Mouse (Mus musculus): Measurements from ENCODE around the gene Retn. TPM values are rescaled to one million over a fixed set of nuclear protein-coding genes. Genes with fewer than 3 reads are reported as not detected.

Retn gene
- polyA plus RNA-seq, 1 experiment, result 0.46 TPM

- Histone ChIP-seq H3K27me3 (ENCODE audit: control insufficient read depth, insufficient read depth, low read length) (no peaks in the 10 kb centered on the region), H3K4me3 (replicated peaks; ENCODE audit: insufficient read depth, low read depth, low read length) (no peak within 1 kb of the TSS), H3K27ac (ENCODE audit: insufficient read depth, low read length) (no peak within 1 kb of the TSS), H3K4me1 (ENCODE audit: control insufficient read depth, insufficient read depth, low read length) (no peaks in the 10 kb centered on the region)
- TF ChIP-seq POLR2A (IDR thresholded peaks at IDR 0.05; ENCODE audit: borderline replicate concordance, insufficient read depth, low read length), result no peak
- no peak for TF ChIP-seq CTCF (IDR thresholded peaks at IDR 0.05; ENCODE audit: borderline replicate concordance, insufficient read depth, low read depth, low read length)
- no peak for DNase-seq
- WGBS, result 68% methylated on average over 6 of the region's 6 CpGs
Measured at GRCm38 (mm10) chr8:3665507-3665906, 9.9 kb downstream of the Retn start, which contains the start of gene Mcemp1. Gene Mcemp1 (plus strand): TSS chr8:3665754.

GRCm38 (mm10) chr8:3670388-3670787, 14.8 kb downstream of the Retn start:
- DNase-seq, result no peak
- Histone ChIP-seq H3K27me3 (ENCODE audit: control insufficient read depth, insufficient read depth, low read length) (no peaks in the 10 kb centered on the region), H3K4me3 (replicated peaks; ENCODE audit: insufficient read depth, low read depth, low read length) (no peak overlapping the region), H3K4me1 (ENCODE audit: control insufficient read depth, insufficient read depth, low read length) (no peaks in the 10 kb centered on the region), H3K27ac (ENCODE audit: insufficient read depth, low read length) (no peak overlapping the region)
- TF ChIP-seq POLR2A (IDR thresholded peaks at IDR 0.05; ENCODE audit: borderline replicate concordance, insufficient read depth, low read length), result no peak
- 81% methylated on average over 2 of the region's 2 CpGs for WGBS

GRCm38 (mm10) chr8:3671980-3672491, 16.5 kb downstream of the Retn start, which contains the start of gene Fcor:
Gene Fcor (minus strand): TSS chr8:3672362.
- TF ChIP-seq POLR2A (IDR thresholded peaks at IDR 0.05; ENCODE audit: borderline replicate concordance, insufficient read depth, low read length) (peak; percentile 65; the same call in 1 of the 2 replicates), CTCF (IDR thresholded peaks at IDR 0.05; ENCODE audit: borderline replicate concordance, insufficient read depth, low read depth, low read length) (peak; percentile 95)
- H3K27me3 ChIP-seq (ENCODE audit: control insufficient read depth, insufficient read depth, low read length), result no peaks in the 10 kb centered on the region
- H3K4me1 ChIP-seq (ENCODE audit: control insufficient read depth, insufficient read depth, low read length), result no peaks in the 10 kb centered on the region
- under 1% methylated on average over 23 of the region's 23 CpGs for WGBS
- H3K4me3 ChIP-seq (replicated peaks; ENCODE audit: insufficient read depth, low read depth, low read length), result peak within 1 kb of the TSS; percentile 74
- peak; percentile 88 to 93 for DNase-seq
- H3K27ac ChIP-seq (ENCODE audit: insufficient read depth, low read length), result peak within 1 kb of the TSS; percentile 60

- Histone ChIP-seq H3K27me3 (ENCODE audit: control insufficient read depth, insufficient read depth, low read length) (no peaks in the 10 kb centered on the region), H3K4me1 (ENCODE audit: control insufficient read depth, insufficient read depth, low read length) (peaks cover 7% of the 10 kb centered on the region), H3K4me3 (replicated peaks; ENCODE audit: insufficient read depth, low read depth, low read length) (no peak overlapping the region), H3K27ac (ENCODE audit: insufficient read depth, low read length) (no peak overlapping the region)
- whole genome bisulfite sequencing, result 66% methylated on average over 3 of the region's 3 CpGs
- DNase-seq, result no peak
- no peak for TF ChIP-seq POLR2A (IDR thresholded peaks at IDR 0.05; ENCODE audit: borderline replicate concordance, insufficient read depth, low read length)
- no peak for TF ChIP-seq CTCF (IDR thresholded peaks at IDR 0.05; ENCODE audit: borderline replicate concordance, insufficient read depth, low read depth, low read length)
Measured at GRCm38 (mm10) chr8:3674671-3675070, 19.1 kb downstream of the Retn start.

- WGBS, result under 1% methylated on average over 61 of the region's 61 CpGs
- TF ChIP-seq POLR2A (IDR thresholded peaks at IDR 0.05; ENCODE audit: borderline replicate concordance, insufficient read depth, low read length) (peak; percentile 85; the same call in 1 of the 2 replicates), CTCF (IDR thresholded peaks at IDR 0.05; ENCODE audit: borderline replicate concordance, insufficient read depth, low read depth, low read length) (peak; percentile 93)
- peak; percentile 94 to 97 for DNase-seq
- Histone ChIP-seq H3K4me1 (ENCODE audit: control insufficient read depth, insufficient read depth, low read length) (peaks cover 10% of the 10 kb centered on the region), H3K27me3 (ENCODE audit: control insufficient read depth, insufficient read depth, low read length) (no peaks in the 10 kb centered on the region), H3K4me3 (replicated peaks; ENCODE audit: insufficient read depth, low read depth, low read length) (peak within 1 kb of the TSS; percentile 89), H3K27ac (ENCODE audit: insufficient read depth, low read length) (peak within 1 kb of the TSS; percentile 78)
Measured at GRCm38 (mm10) chr8:3676131-3676992, 20.8 kb downstream of the Retn start, which contains the start of gene Trappc5. Gene Trappc5 (plus strand): TSS chr8:3676299.

GRCm38 (mm10) chr8:3676993-3677579, 21.5 kb downstream of the Retn start:
- Histone ChIP-seq H3K4me1 (ENCODE audit: control insufficient read depth, insufficient read depth, low read length) (peaks cover 12% of the 10 kb centered on the region), H3K27me3 (ENCODE audit: control insufficient read depth, insufficient read depth, low read length) (no peaks in the 10 kb centered on the region), H3K27ac (ENCODE audit: insufficient read depth, low read length) (peak overlapping the region; percentile 78; the same call in 1 of the 2 replicates), H3K4me3 (replicated peaks; ENCODE audit: insufficient read depth, low read depth, low read length) (peak overlapping the region; percentile 89)
- TF ChIP-seq CTCF (IDR thresholded peaks at IDR 0.05; ENCODE audit: borderline replicate concordance, insufficient read depth, low read depth, low read length) (no peak), POLR2A (IDR thresholded peaks at IDR 0.05; ENCODE audit: borderline replicate concordance, insufficient read depth, low read length) (no peak)
- no peak for DNase-seq
- WGBS, result under 1% methylated on average over 15 of the region's 15 CpGs

GRCm38 (mm10) chr8:3678831-3679230, 23.3 kb downstream of the Retn start:
- Histone ChIP-seq H3K27ac (ENCODE audit: insufficient read depth, low read length) (peak overlapping the region; percentile 5; the same call in 1 of the 2 replicates), H3K4me3 (replicated peaks; ENCODE audit: insufficient read depth, low read depth, low read length) (peak overlapping the region; percentile 57), H3K27me3 (ENCODE audit: control insufficient read depth, insufficient read depth, low read length) (no peaks in the 10 kb centered on the region), H3K4me1 (ENCODE audit: control insufficient read depth, insufficient read depth, low read length) (peaks cover 26% of the 10 kb centered on the region)
- TF ChIP-seq POLR2A (IDR thresholded peaks at IDR 0.05; ENCODE audit: borderline replicate concordance, insufficient read depth, low read length) (no peak), CTCF (IDR thresholded peaks at IDR 0.05; ENCODE audit: borderline replicate concordance, insufficient read depth, low read depth, low read length) (no peak)
- DNase-seq, result no peak
- WGBS, result 63% methylated on average over 23 of the region's 23 CpGs
